Comparison of ENCODE assay signal across 9 mouse cellular contexts in genomic region chr4:149998786-149999509, GRCm38 (mm10). TPM values are rescaled to one million over a fixed set of nuclear protein-coding genes. Genes with fewer than 3 reads are reported as not detected.
A peak's percentile ranks its signal among the peaks of the same experiment; 100 is the strongest.
DNase-seq lines count a peak whose midpoint lies in the region; ATAC-seq and TF ChIP-seq lines count a peak whose summit lies in the region.
"Had no signal": no experiment of that assay in that cellular context is flagged by ENCODE, and none has a peak within 500 bp of the region (broad histone marks: within the 10 kb centered on the region; RNA-seq: fewer than 3 reads in every experiment).

No protein-coding gene starts in this region.

- H3K27me3 ChIP-seq in intestine, postnatal 0 days (replicated peaks; ENCODE audit: control insufficient read depth, insufficient read depth, low read length) = no peaks in the 10 kb centered on the region
- H3K27me3 ChIP-seq in intestine, embryonic 15.5 days (replicated peaks) = no peaks in the 10 kb centered on the region

- no peak for ATAC-seq in intestine, postnatal 0 days
- no peak for ATAC-seq in intestine, embryonic 15.5 days

- H3K9ac ChIP-seq in intestine, postnatal 0 days (ENCODE audit: low read depth, low read length) = 0 out of 2 replicates have a peak overlapping the region, but pooled peaks have one; percentile 17
- H3K9ac ChIP-seq in intestine, embryonic 15.5 days = no peak overlapping the region

- H3K27ac ChIP-seq in intestine, postnatal 0 days (ENCODE audit: low read depth, low read length) = no peak overlapping the region
- H3K27ac ChIP-seq in intestine, embryonic 15.5 days = no peak overlapping the region
- H3K27ac ChIP-seq: macrophage had no signal

- H3K4me1 ChIP-seq in intestine, postnatal 0 days (replicated peaks; ENCODE audit: control insufficient read depth, insufficient read depth, low read length) = peaks cover 16% of the 10 kb centered on the region
- peaks cover 61% of the 10 kb centered on the region for H3K4me1 ChIP-seq in intestine, embryonic 15.5 days (replicated peaks)

- no peaks in the 10 kb centered on the region for H3K9me3 ChIP-seq in intestine, postnatal 0 days (ENCODE audit: control insufficient read depth)
- H3K9me3 ChIP-seq in intestine, embryonic 15.5 days = no peaks in the 10 kb centered on the region

- H3K4me3 ChIP-seq in intestine, postnatal 0 days (ENCODE audit: low read depth, low read length) = no peak overlapping the region
- H3K4me3 ChIP-seq in intestine, embryonic 15.5 days (replicated peaks) = no peak overlapping the region

- intact Hi-C loops in heart, postnatal 36 days (cut with DNase I) = no loop called here

- TF ChIP-seq CTCF in intestine, postnatal 0 days (IDR thresholded peaks at IDR 0.05; ENCODE audit: low read depth) = no peak

- peaks cover 18% of the 10 kb centered on the region; the same call in 1 of the 2 replicates for H3K36me3 ChIP-seq in intestine, postnatal 0 days (ENCODE audit: control insufficient read depth, insufficient read depth)
- H3K36me3 ChIP-seq in intestine, embryonic 15.5 days = peaks cover 4% of the 10 kb centered on the region; the same call in 1 of the 2 replicates

- DNase-seq in adrenal gland, postnatal 10 days = peak; percentile 78
- DNase-seq in cerebellum, postnatal 25 days = peak; percentile 63 to 72
- peak; percentile 64 to 67 for DNase-seq in heart, postnatal 36 days
- DNase-seq in urinary bladder, postnatal 14 days (ENCODE audit: low spot score) = no peak
- no peak for DNase-seq in spleen, adult 12 weeks (ENCODE audit: low spot score)
- no peak for DNase-seq in neural tube, embryonic 10.5 days (ENCODE audit: extremely low spot score, low spot score)

- 0 out of 2 replicates have a peak overlapping the region, but pooled peaks have one; percentile 9 for H3K4me2 ChIP-seq in intestine, postnatal 0 days (replicated peaks; ENCODE audit: low read depth)
- H3K4me2 ChIP-seq in intestine, embryonic 15.5 days (replicated peaks) = no peak overlapping the region

- WGBS in intestine, postnatal 0 days = 86% methylated on average over 14 of the region's 14 CpGs
- WGBS in intestine, embryonic 15.5 days = 83% methylated on average over 14 of the region's 14 CpGs

RNA-seq across cellular contexts. Expression of gene H6pd, which starts 9.9 kb away (rescaled TPM):
- polyA plus RNA-seq in intestine, postnatal 0 days (2015; fragmentation: Nextera tagmentation; extraction: Ambion mirVana) = 33.1 and 37.5 TPM in 2 replicates
- 22.2 and 24.0 TPM in 2 replicates for polyA plus RNA-seq in intestine, embryonic 15.5 days (2015; fragmentation: Nextera tagmentation; extraction: Ambion mirVana)
- 100 to 1,000 TPM; 102 to 133 TPM for total RNA-seq in adrenal gland, postnatal 10 days (2021)
- total RNA-seq in heart, postnatal 36 days (2021) = 10 to 100 TPM; 45.0 to 45.7 TPM

RNA-seq across cellular contexts. Expression of gene Spsb1, which starts 44.1 kb away (rescaled TPM):
- 26.4 and 26.5 TPM in 2 replicates for polyA plus RNA-seq in intestine, postnatal 0 days (2015; fragmentation: Nextera tagmentation; extraction: Ambion mirVana)
- polyA plus RNA-seq in intestine, embryonic 15.5 days (2015; fragmentation: Nextera tagmentation; extraction: Ambion mirVana) = 17.0 and 18.2 TPM in 2 replicates
- 10 to 100 TPM; 31.6 TPM for total RNA-seq in adrenal gland, postnatal 10 days (2021)
- total RNA-seq in heart, postnatal 36 days (2021) = 10 to 100 TPM; 35.1 to 37.7 TPM

Comparison
In these comparisons a context has a peak if more than half of its experiments do, and no peak if none do; other contexts are left out.
1. DNase-seq: peak in adrenal gland, postnatal 10 days (single experiment), cerebellum, postnatal 25 days (2 of 2) and heart, postnatal 36 days (2 of 2); none in urinary bladder, postnatal 14 days (single experiment), spleen, adult 12 weeks (single experiment) and neural tube, embryonic 10.5 days (single experiment).